Mouse (Mus musculus): ENCODE measurements around the gene Syf2. TPM values are rescaled to one million over a fixed set of nuclear protein-coding genes. Genes with fewer than 3 reads are reported as not detected.

Syf2 gene
- polyA plus RNA-seq, 1 experiment from 2014 or later: 64.1 TPM

DNA sequence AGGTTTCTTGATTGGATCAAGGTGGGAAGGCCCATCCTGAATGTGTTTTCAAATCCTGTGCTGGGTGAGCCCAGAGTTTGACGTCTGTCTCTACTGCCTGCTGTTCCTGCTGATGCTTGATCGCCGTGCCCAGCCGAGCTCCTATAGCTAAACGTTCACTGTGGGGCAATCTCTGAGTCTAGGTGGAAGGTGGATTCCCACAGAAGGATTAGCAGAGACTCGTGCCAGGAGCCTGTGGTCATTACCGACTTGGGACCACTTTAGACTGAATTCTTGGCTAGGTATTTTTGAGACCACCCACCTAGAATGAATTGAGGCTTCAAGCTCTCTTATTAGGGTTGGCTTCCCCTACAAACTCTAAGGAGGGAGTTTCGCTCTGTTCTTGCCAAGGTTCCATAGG lies 48.2 kb downstream of the Syf2 start:
- no peak overlapping the region for H3K27ac ChIP-seq (ENCODE audit: low read depth, low read length)
- H3K4me3 ChIP-seq (ENCODE audit: low read depth, low read length): no peak overlapping the region
- H3K9me3 ChIP-seq (ENCODE audit: control insufficient read depth, low read length): no peaks in the 10 kb centered on the region
- no peak overlapping the region for H3K9ac ChIP-seq (ENCODE audit: low read length)
- ATAC-seq (ENCODE audit: insufficient read depth, low FRiP score, low TSS enrichment) (no peak), DNase-seq (ENCODE audit: low spot score) (no peak)
- H3K36me3 ChIP-seq (ENCODE audit: control insufficient read depth, insufficient read depth, low read length): no peaks in the 10 kb centered on the region
- H3K27me3 ChIP-seq (ENCODE audit: control insufficient read depth, insufficient read depth, low read length): no peaks in the 10 kb centered on the region
- no peaks in the 10 kb centered on the region for H3K4me1 ChIP-seq (ENCODE audit: control insufficient read depth, insufficient read depth, low read length)
- 81% methylated on average over 8 of the region's 8 CpGs for WGBS
- H3K4me2 ChIP-seq (ENCODE audit: low read depth): no peak overlapping the region

GRCm38 (mm10) chr4:134981959-134982431 lies 51.3 kb downstream of the Syf2 start:
- 55% methylated on average over 7 of the region's 7 CpGs for WGBS
- ATAC-seq (ENCODE audit: insufficient read depth, low FRiP score, low TSS enrichment) (no peak), DNase-seq (ENCODE audit: low spot score) (no peak)
- H3K4me2 ChIP-seq (ENCODE audit: low read depth): no peak overlapping the region
- H3K36me3 ChIP-seq (ENCODE audit: control insufficient read depth, insufficient read depth, low read length): no peaks in the 10 kb centered on the region
- H3K4me1 ChIP-seq (ENCODE audit: control insufficient read depth, insufficient read depth, low read length): no peaks in the 10 kb centered on the region
- H3K4me3 ChIP-seq (ENCODE audit: low read depth, low read length): no peak overlapping the region
- no peak overlapping the region for H3K9ac ChIP-seq (ENCODE audit: low read length)
- no peak overlapping the region for H3K27ac ChIP-seq (ENCODE audit: low read depth, low read length)
- no peaks in the 10 kb centered on the region for H3K27me3 ChIP-seq (ENCODE audit: control insufficient read depth, insufficient read depth, low read length)
- no peaks in the 10 kb centered on the region for H3K9me3 ChIP-seq (ENCODE audit: control insufficient read depth, low read length)

GRCm38 (mm10) chr4:134983136-134983535 lies 52.4 kb downstream of the Syf2 start:
- H3K4me1 ChIP-seq (ENCODE audit: control insufficient read depth, insufficient read depth, low read length): no peaks in the 10 kb centered on the region
- ATAC-seq (ENCODE audit: insufficient read depth, low FRiP score, low TSS enrichment) (no peak), DNase-seq (ENCODE audit: low spot score) (no peak)
- H3K9me3 ChIP-seq (ENCODE audit: control insufficient read depth, low read length): no peaks in the 10 kb centered on the region
- no peaks in the 10 kb centered on the region for H3K27me3 ChIP-seq (ENCODE audit: control insufficient read depth, insufficient read depth, low read length)
- no peak overlapping the region for H3K9ac ChIP-seq (ENCODE audit: low read length)
- no peak overlapping the region for H3K4me3 ChIP-seq (ENCODE audit: low read depth, low read length)
- 69% methylated on average over 5 of the region's 5 CpGs for WGBS
- no peaks in the 10 kb centered on the region for H3K36me3 ChIP-seq (ENCODE audit: control insufficient read depth, insufficient read depth, low read length)
- no peak overlapping the region for H3K27ac ChIP-seq (ENCODE audit: low read depth, low read length)
- no peak overlapping the region for H3K4me2 ChIP-seq (ENCODE audit: low read depth)

GRCm38 (mm10) chr4:134984555-134984954 lies 53.9 kb downstream of the Syf2 start:
- H3K4me3 ChIP-seq (ENCODE audit: low read depth, low read length): no peak overlapping the region
- no peak overlapping the region for H3K9ac ChIP-seq (ENCODE audit: low read length)
- DNase-seq (ENCODE audit: low spot score): no peak
- H3K36me3 ChIP-seq (ENCODE audit: control insufficient read depth, insufficient read depth, low read length): no peaks in the 10 kb centered on the region
- ATAC-seq (ENCODE audit: insufficient read depth, low FRiP score, low TSS enrichment): no peak
- no peaks in the 10 kb centered on the region for H3K27me3 ChIP-seq (ENCODE audit: control insufficient read depth, insufficient read depth, low read length)
- H3K9me3 ChIP-seq (ENCODE audit: control insufficient read depth, low read length): no peaks in the 10 kb centered on the region
- 70% methylated on average over 3 of the region's 3 CpGs for WGBS
- no peak overlapping the region for H3K4me2 ChIP-seq (ENCODE audit: low read depth)
- no peaks in the 10 kb centered on the region for H3K4me1 ChIP-seq (ENCODE audit: control insufficient read depth, insufficient read depth, low read length)
- no peak overlapping the region for H3K27ac ChIP-seq (ENCODE audit: low read depth, low read length)

DNA sequence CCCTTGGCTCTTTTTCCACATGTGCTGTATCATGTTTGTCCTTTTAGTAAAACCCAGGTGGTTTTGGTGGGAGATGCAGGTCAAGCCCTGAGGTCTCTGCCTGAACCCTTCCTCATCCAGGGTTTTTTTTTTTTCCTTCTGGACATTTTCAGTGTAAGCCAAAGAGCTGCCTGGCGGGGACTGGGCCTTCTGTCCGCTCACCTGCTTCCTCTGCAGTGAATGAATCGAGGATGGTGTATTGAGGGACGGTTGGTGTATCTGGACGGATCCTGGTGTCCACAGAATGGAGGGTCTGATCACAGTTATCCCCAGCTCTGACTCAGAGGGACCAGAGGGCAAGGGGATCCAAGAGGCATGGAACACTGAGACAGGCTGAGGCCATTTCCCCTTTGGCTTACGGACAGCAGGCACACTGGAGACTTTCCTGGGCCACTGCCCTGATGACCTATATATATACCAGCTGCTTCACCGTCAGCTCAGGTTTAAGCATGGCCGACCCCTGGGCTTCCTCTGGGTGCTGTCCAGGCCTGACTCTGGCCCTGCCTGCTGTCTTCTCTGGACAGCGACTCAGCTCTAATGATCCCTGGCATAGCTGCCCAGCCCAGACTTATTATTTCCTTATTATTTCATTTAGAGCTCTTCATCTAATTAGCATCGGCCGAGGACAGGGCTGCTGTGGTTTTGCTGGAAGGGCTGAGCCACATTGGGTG lies 55.1 kb downstream of the Syf2 start:
- DNase-seq (ENCODE audit: low spot score) (no peak), ATAC-seq (ENCODE audit: insufficient read depth, low FRiP score, low TSS enrichment) (no peak)
- Histone ChIP-seq H3K4me3 (ENCODE audit: low read depth, low read length) (no peak overlapping the region), H3K4me2 (ENCODE audit: low read depth) (no peak overlapping the region), H3K9ac (ENCODE audit: low read length) (no peak overlapping the region), H3K27ac (ENCODE audit: low read depth, low read length) (no peak overlapping the region), H3K4me1 (ENCODE audit: control insufficient read depth, insufficient read depth, low read length) (no peaks in the 10 kb centered on the region), H3K9me3 (ENCODE audit: control insufficient read depth, low read length) (no peaks in the 10 kb centered on the region), H3K27me3 (ENCODE audit: control insufficient read depth, insufficient read depth, low read length) (no peaks in the 10 kb centered on the region), H3K36me3 (ENCODE audit: control insufficient read depth, insufficient read depth, low read length) (no peaks in the 10 kb centered on the region)
- WGBS: 85% methylated on average over 11 of the region's 11 CpGs

DNA sequence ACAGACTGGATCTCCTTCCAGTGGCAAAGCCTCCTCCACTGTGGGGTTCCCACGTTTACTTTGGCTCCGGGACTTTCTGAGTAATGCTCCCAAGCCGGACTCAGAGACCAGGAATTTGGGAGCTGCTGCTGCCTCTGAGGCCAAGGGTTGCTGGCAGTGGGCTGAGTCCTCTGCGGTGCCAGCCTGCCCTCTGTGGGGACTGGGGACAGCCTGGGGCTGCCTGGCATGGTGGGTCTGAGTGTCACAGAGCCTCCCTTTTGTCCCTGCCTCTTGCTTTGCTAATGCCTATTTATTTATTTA lies 55.6 kb downstream of the Syf2 start:
- H3K9ac ChIP-seq (ENCODE audit: low read length): no peak overlapping the region
- no peak overlapping the region for H3K4me3 ChIP-seq (ENCODE audit: low read depth, low read length)
- DNase-seq (ENCODE audit: low spot score) (no peak), ATAC-seq (ENCODE audit: insufficient read depth, low FRiP score, low TSS enrichment) (no peak)
- no peak overlapping the region for H3K27ac ChIP-seq (ENCODE audit: low read depth, low read length)
- H3K4me2 ChIP-seq (ENCODE audit: low read depth): no peak overlapping the region
- H3K4me1 ChIP-seq (ENCODE audit: control insufficient read depth, insufficient read depth, low read length): no peaks in the 10 kb centered on the region
- H3K27me3 ChIP-seq (ENCODE audit: control insufficient read depth, insufficient read depth, low read length): no peaks in the 10 kb centered on the region
- whole genome bisulfite sequencing: 81% methylated on average over 4 of the region's 4 CpGs
- no peaks in the 10 kb centered on the region for H3K9me3 ChIP-seq (ENCODE audit: control insufficient read depth, low read length)
- no peaks in the 10 kb centered on the region for H3K36me3 ChIP-seq (ENCODE audit: control insufficient read depth, insufficient read depth, low read length)

DNA sequence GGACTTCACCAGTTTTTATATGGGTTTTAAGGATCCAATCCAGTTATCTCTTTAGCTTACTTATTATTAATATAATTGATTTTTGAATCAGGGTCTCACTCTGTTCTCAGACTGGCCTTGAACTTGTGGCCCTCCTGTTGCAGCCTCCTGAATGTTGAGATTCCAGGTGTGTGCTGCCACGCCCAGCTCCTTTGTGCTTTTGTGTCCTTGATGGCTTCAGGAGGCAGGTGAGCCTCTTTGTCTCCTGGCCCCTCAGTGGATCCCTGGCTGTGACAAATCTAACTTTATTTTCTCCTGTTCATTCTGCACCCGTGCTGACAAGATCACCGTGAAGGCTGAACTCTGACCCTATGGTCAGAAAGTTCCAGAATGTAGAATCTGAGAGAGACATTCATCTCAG lies 56.3 kb downstream of the Syf2 start:
- no peak overlapping the region for H3K4me2 ChIP-seq (ENCODE audit: low read depth)
- H3K4me3 ChIP-seq (ENCODE audit: low read depth, low read length): no peak overlapping the region
- no peak for DNase-seq (ENCODE audit: low spot score)
- H3K27me3 ChIP-seq (ENCODE audit: control insufficient read depth, insufficient read depth, low read length): no peaks in the 10 kb centered on the region
- no peak overlapping the region for H3K9ac ChIP-seq (ENCODE audit: low read length)
- WGBS: 80% methylated on average over 3 of the region's 3 CpGs
- H3K27ac ChIP-seq (ENCODE audit: low read depth, low read length): no peak overlapping the region
- ATAC-seq (ENCODE audit: insufficient read depth, low FRiP score, low TSS enrichment): no peak
- H3K36me3 ChIP-seq (ENCODE audit: control insufficient read depth, insufficient read depth, low read length): no peaks in the 10 kb centered on the region
- no peaks in the 10 kb centered on the region for H3K4me1 ChIP-seq (ENCODE audit: control insufficient read depth, insufficient read depth, low read length)
- no peaks in the 10 kb centered on the region for H3K9me3 ChIP-seq (ENCODE audit: control insufficient read depth, low read length)

Other genes with a start within 250 kb of the Syf2 start
- gene Man1c1, start 226.6 kb upstream of the Syf2 start, polyA plus RNA-seq (2014; fragmentation: Nextera tagmentation; extraction: Ambion mirVana): 4.8 and 5.2 TPM in 2 replicates
- gene Ldlrap1, start 162.9 kb upstream of the Syf2 start, polyA plus RNA-seq (2014; fragmentation: Nextera tagmentation; extraction: Ambion mirVana): 7.4 and 9.1 TPM in 2 replicates
- gene Maco1, start 77.6 kb upstream of the Syf2 start, polyA plus RNA-seq (2014; fragmentation: Nextera tagmentation; extraction: Ambion mirVana): 47.2 and 49.3 TPM in 2 replicates
- 13.8 and 15.7 TPM in 2 replicates for gene Rhd, start 66.4 kb upstream of the Syf2 start, polyA plus RNA-seq (2014; fragmentation: Nextera tagmentation; extraction: Ambion mirVana)
- gene Tmem50a, start 15.9 kb upstream of the Syf2 start, polyA plus RNA-seq (2014; fragmentation: Nextera tagmentation; extraction: Ambion mirVana): 150 and 160 TPM in 2 replicates
- 340 and 349 TPM in 2 replicates for gene Rsrp1, start 7.3 kb upstream of the Syf2 start, polyA plus RNA-seq (2014; fragmentation: Nextera tagmentation; extraction: Ambion mirVana)
- 2.2 and 3.0 TPM in 2 replicates for gene Runx3, start 189.8 kb downstream of the Syf2 start, polyA plus RNA-seq (2014; fragmentation: Nextera tagmentation; extraction: Ambion mirVana)